Mouse (Mus musculus) brain, embryonic 14.5 days (tissue): ENCODE data around the gene Twist1. TPM values are rescaled to one million over a fixed set of nuclear protein-coding genes. Genes with fewer than 3 reads are reported as not detected.

ENCODE experiments used
- DNase-seq: peaks from one replicate; pipeline ENCODE4 v3.0.0-alpha.2; 2011; ENCODE audit warnings: low read depth
- CTCF ChIP-seq: fragments of 200-500 bp; IDR thresholded peaks from 2 replicates; pipeline ENCODE4 v1.5.1; 2012; ENCODE audit warnings: inconsistent platforms, mild to moderate bottlenecking, moderate library complexity, borderline replicate concordance; ENCODE audit not compliant: insufficient read depth, insufficient read length; ENCODE audit errors: extremely low read depth
- POLR2A ChIP-seq: fragments of 200-500 bp; IDR thresholded peaks from 2 replicates; pipeline ENCODE4 v1.6.1; 2012; ENCODE audit warnings: mild to moderate bottlenecking, inconsistent platforms, borderline replicate concordance; ENCODE audit not compliant: poor library complexity, insufficient read depth, insufficient read length, severe bottlenecking; ENCODE audit errors: extremely low read depth
- polyA plus RNA-seq: library from polyadenylated mRNA; depleted of rRNA; stranded (reverse); fragments of >200 nt; gene quantifications from 2 replicates; pipeline ENCODE4 v1.2.3, GENCODE M21; 2012; rRNA removed

The Twist1 gene
- polyA plus RNA-seq, 1 experiment: 15.1 TPM

GRCm38 (mm10) chr12:33968041-33968897, 10.8 kb downstream of the Twist1 start:
- TF ChIP-seq CTCF: no peak
- no peak for TF ChIP-seq POLR2A
- DNase-seq: peak; percentile 41

DNA sequence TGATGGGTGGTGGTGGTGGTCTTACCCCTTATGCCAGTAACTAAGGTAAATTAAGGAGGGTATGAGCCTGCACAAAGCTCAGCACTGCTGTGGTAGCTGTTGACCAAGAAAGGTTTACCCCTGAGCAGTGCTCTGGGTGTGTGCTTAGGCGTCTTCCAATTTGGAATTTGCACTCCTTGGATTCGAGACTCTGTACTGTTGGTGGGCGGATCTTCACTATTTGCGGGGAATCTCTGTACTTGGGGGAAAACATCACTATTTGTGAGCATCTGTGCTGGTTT, 11.4 kb downstream of the Twist1 start:
- DNase-seq: no peak
- no peak for TF ChIP-seq CTCF
- no peak for TF ChIP-seq POLR2A

- TF ChIP-seq CTCF (no peak), POLR2A (no peak)
- DNase-seq: no peak
These were observed 22.7 kb downstream of the Twist1 start for GRCm38 (mm10) chr12:33980159-33980558.

DNA sequence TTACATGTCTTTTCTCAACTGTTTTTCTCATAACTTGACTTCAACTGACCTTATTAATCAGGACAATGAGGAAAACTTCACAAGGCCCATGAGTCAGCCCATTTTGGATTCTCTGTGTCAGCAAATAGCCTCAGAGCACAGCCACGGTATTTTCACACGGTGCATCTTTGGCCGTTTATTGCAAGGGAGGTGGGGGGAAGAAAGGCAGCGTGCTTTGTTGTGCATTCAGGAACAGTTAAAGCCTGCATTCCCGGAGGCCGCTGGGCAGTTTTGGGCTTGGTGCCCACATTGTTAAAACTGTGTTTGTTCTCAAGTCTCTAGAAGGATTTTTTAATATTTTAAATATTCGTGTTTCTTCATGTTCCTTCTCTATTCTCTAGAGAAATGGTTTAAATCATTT, 24.0 kb downstream of the Twist1 start:
- peak; percentile 45 for DNase-seq
- no peak for TF ChIP-seq POLR2A
- no peak for TF ChIP-seq CTCF

DNA sequence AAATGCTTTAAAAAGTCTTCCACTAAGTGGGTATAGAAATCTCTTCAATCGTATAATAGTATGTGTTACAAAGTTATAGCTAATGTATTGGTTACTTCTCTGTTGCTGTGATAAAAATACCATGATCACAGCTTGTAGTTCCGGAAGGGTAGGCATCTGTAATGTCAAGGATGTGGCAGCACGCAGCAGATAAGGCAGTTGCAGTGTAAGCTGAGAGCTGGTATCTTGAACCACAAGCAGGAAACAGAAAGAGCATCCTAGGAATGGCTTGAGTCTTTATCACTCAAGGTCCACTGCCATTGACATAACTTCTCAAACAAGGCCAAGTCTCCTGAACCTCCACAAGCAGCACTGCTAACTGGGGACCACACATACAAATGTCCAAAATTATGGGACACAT, 35.7 kb downstream of the Twist1 start:
- no peak for DNase-seq
- TF ChIP-seq CTCF: no peak
- TF ChIP-seq POLR2A: no peak

Other genes starting within 250 kb of the Twist1 start
- 0.86 and 0.96 TPM in 2 replicates for gene Ferd3l, start 29.2 kb upstream of the Twist1 start, polyA plus RNA-seq